Mouse (Mus musculus) liver, embryonic 12.5 days (tissue): Measurements from ENCODE around the gene Olfr223. TPM values are rescaled to one million over a fixed set of nuclear protein-coding genes. Genes with fewer than 3 reads are reported as not detected.
"Not testable (repeated sequence)": the region's sequence is repeated elsewhere in the genome, so short reads cannot be mapped to it uniquely, and the experiment has no call there.

Experiments used
- ATAC-seq: fragments of 200-750 bp; cut with Nextera tagmentation; 2 replicates; pipeline ENCODE4 v1.8.0; 2017; ENCODE audit warnings: moderate number of reproducible peaks, mild to moderate bottlenecking, moderate library complexity
- H3K27ac ChIP-seq: fragments of 300-500 bp; sonication (generic); 2 replicates; pipeline ENCODE4 v1.5.1; 2016; ENCODE audit warnings: mild to moderate bottlenecking
- H3K27me3 ChIP-seq: fragments of 300-500 bp; sonication (generic); replicated peaks from 2 replicates; pipeline ENCODE4 v1.6.1; 2016; ENCODE audit warnings: mild to moderate bottlenecking, moderate library complexity
- H3K36me3 ChIP-seq: fragments of 300-500 bp; sonication (generic); 2 replicates; pipeline ENCODE4 v1.6.1; 2016; ENCODE audit warnings: mild to moderate bottlenecking, moderate library complexity
- H3K4me1 ChIP-seq: fragments of 300-500 bp; sonication (generic); 2 replicates; pipeline ENCODE4 v1.6.1; 2016
- H3K4me2 ChIP-seq: fragments of 300-500 bp; sonication (generic); 2 replicates; pipeline ENCODE4 v1.6.1; 2016; ENCODE audit warnings: mild to moderate bottlenecking, moderate library complexity
- H3K4me3 ChIP-seq: fragments of 300-500 bp; sonication (generic); 2 replicates; pipeline ENCODE4 v1.5.1; 2016; ENCODE audit warnings: mild to moderate bottlenecking, moderate library complexity
- H3K9ac ChIP-seq: fragments of 300-500 bp; sonication (generic); 2 replicates; pipeline ENCODE4 v1.6.1; 2016; ENCODE audit warnings: mild to moderate bottlenecking, moderate library complexity
- H3K9me3 ChIP-seq: fragments of 300-500 bp; sonication (generic); replicated peaks from 2 replicates; pipeline ENCODE4 v1.6.1; 2016; ENCODE audit warnings: mild to moderate bottlenecking, moderate library complexity
- WGBS: fragments of 180-500 bp; shearing (Covaris S2); methylation state at CpG from one replicate; pipeline ENCODE4 v1.1.7; 2016; ENCODE audit not compliant: insufficient replicate concordance; 5-methylcytosine and 5-hydroxymethylcytosine counted together
- polyA plus RNA-seq: library from polyadenylated mRNA; unstranded; fragments of >200 nt; fragmentation: Nextera tagmentation; extraction: Ambion mirVana; gene quantifications from 2 replicates; pipeline ENCODE4 v1.2.1, GENCODE M21; 2016

Olfr223 gene
- polyA plus RNA-seq, 1 experiment from 2014 or later: not detected

- no peaks in the 10 kb centered on the region for H3K9me3 ChIP-seq
- H3K4me1 ChIP-seq: no peaks in the 10 kb centered on the region
- ATAC-seq: no peak
- WGBS: 23% methylated on average over 6 of the region's 6 CpGs
- H3K27ac ChIP-seq: no peak overlapping the region
- H3K4me2 ChIP-seq: no peak overlapping the region
- H3K4me3 ChIP-seq: no peak overlapping the region
- no peaks in the 10 kb centered on the region for H3K27me3 ChIP-seq
- H3K9ac ChIP-seq: no peak overlapping the region
- H3K36me3 ChIP-seq: no peaks in the 10 kb centered on the region
These were observed 8.6 kb downstream of the Olfr223 start for GRCm38 (mm10) chr11:59584539-59584938.

DNA sequence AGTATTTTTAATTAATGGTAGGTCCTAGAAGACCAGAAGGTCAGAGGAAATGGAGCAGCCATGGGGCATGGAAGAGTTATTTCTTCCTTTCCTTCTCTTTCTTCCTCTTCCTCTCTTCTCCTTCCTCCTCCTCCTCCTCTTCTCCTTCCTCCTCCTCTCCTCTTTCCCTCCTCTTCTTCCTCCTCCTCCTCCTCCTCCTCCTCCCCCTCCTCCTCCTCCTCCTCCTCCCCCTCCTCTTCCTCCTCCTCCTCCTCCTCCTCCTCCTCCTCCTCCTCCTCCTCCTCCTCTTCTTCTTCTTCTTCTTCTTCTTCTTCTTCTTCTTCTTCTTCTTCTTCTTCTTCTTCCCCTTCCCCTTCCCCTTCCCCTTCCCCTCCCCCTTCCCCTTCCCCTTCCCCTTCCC is 17.0 kb downstream of the Olfr223 start, which contains the start of gene Olfr222:
TSS of gene Olfr222 (minus strand) at position 101 of the 400 bp plus-strand sequence.
- not testable (repeated sequence) for H3K36me3 ChIP-seq, H3K9ac ChIP-seq, H3K4me2 ChIP-seq, H3K4me3 ChIP-seq, ATAC-seq, H3K27ac ChIP-seq, H3K9me3 ChIP-seq, H3K4me1 ChIP-seq
- H3K27me3 ChIP-seq: peaks cover 37% of the 10 kb centered on the region

GRCm38 (mm10) chr11:59575726-59576125 is 17.4 kb downstream of the Olfr223 start:
- ATAC-seq: no peak
- H3K9ac ChIP-seq: no peak overlapping the region
- H3K4me3 ChIP-seq: no peak overlapping the region

GRCm38 (mm10) chr11:59569306-59569705 is 23.8 kb downstream of the Olfr223 start:
- 33% methylated on average over 3 of the region's 3 CpGs for WGBS
- no peaks in the 10 kb centered on the region for H3K36me3 ChIP-seq
- no peak overlapping the region for H3K4me3 ChIP-seq
- no peak overlapping the region for H3K9ac ChIP-seq
- no peaks in the 10 kb centered on the region for H3K4me1 ChIP-seq
- H3K27ac ChIP-seq: no peak overlapping the region
- peaks cover 45% of the 10 kb centered on the region for H3K27me3 ChIP-seq
- no peaks in the 10 kb centered on the region for H3K9me3 ChIP-seq
- H3K4me2 ChIP-seq: no peak overlapping the region
- no peak for ATAC-seq

More at GRCm38 (mm10) chr11:59575726-59576125, 17.4 kb downstream of the Olfr223 start:
- Histone ChIP-seq H3K27ac (no peak overlapping the region), H3K4me2 (no peak overlapping the region), H3K9me3 (no peaks in the 10 kb centered on the region), H3K27me3 (peaks cover 41% of the 10 kb centered on the region), H3K4me1 (no peaks in the 10 kb centered on the region), H3K36me3 (no peaks in the 10 kb centered on the region)
- 43% methylated on average over 9 of the region's 9 CpGs for WGBS

DNA sequence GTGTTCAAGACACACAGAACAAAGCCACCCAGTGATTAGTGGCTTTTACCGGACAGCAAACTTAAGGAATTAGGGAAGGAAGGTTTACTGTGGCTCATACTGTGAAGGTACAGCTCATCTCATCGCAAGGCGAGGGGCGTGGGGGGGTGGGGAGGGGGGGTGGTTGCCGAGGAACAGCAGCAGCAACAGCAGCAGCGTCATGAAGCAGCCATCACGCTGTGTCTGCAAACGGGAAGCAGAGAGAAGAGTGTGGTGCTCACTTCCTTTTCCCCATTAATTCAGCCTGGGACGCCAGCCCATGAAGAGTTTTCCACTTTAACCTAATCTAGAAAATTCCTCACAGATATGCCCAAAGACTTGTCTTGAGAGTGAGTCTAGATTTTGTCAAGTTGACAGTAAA is 30.3 kb downstream of the Olfr223 start:
- WGBS: 56% methylated on average over 9 of the region's 9 CpGs
- Histone ChIP-seq H3K9me3 (no peaks in the 10 kb centered on the region), H3K27me3 (peaks cover 12% of the 10 kb centered on the region; the same call in 1 of the 2 replicates), H3K4me2 (no peak overlapping the region), H3K4me1 (no peaks in the 10 kb centered on the region), H3K27ac (no peak overlapping the region), H3K9ac (no peak overlapping the region), H3K4me3 (no peak overlapping the region), H3K36me3 (no peaks in the 10 kb centered on the region)
- ATAC-seq: no peak

GRCm38 (mm10) chr11:59562336-59562735 is 30.8 kb downstream of the Olfr223 start:
- H3K9me3 ChIP-seq: no peaks in the 10 kb centered on the region
- H3K9ac ChIP-seq: no peak overlapping the region
- H3K4me2 ChIP-seq: no peak overlapping the region
- H3K4me3 ChIP-seq: no peak overlapping the region
- H3K27me3 ChIP-seq: peaks cover 8% of the 10 kb centered on the region; the same call in 1 of the 2 replicates
- no peak overlapping the region for H3K27ac ChIP-seq
- H3K36me3 ChIP-seq: no peaks in the 10 kb centered on the region
- ATAC-seq: no peak
- WGBS: 72% methylated on average over 4 of the region's 4 CpGs
- H3K4me1 ChIP-seq: no peaks in the 10 kb centered on the region

GRCm38 (mm10) chr11:59560906-59561305 is 32.2 kb downstream of the Olfr223 start:
- H3K27ac ChIP-seq: no peak overlapping the region
- H3K27me3 ChIP-seq: peaks cover 4% of the 10 kb centered on the region; the same call in 1 of the 2 replicates
- H3K9ac ChIP-seq: no peak overlapping the region
- no peaks in the 10 kb centered on the region for H3K4me1 ChIP-seq
- WGBS: 47% methylated on average over 3 of the region's 3 CpGs
- H3K4me2 ChIP-seq: no peak overlapping the region
- H3K9me3 ChIP-seq: no peaks in the 10 kb centered on the region
- ATAC-seq: no peak
- H3K4me3 ChIP-seq: no peak overlapping the region
- no peaks in the 10 kb centered on the region for H3K36me3 ChIP-seq

DNA sequence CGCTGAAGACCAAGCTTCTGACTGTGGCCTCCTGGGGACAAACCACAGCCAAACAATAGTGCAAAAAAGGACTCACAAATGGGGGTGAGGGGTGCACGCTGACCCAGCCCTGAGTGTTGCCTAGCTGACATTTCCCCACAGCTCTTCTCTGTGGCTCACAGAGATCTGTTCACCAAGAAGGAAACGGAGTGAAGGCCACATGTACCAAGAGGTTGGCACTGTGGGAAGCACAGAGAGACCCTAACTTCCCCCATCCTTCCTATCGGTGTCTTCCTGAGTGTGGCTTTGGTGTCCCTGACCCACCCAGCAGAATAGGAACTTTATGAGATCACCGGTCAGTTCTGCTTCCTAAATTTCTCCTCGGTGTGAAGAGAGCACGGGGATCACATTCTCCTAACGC is 38.6 kb downstream of the Olfr223 start:
- no peaks in the 10 kb centered on the region for H3K4me1 ChIP-seq
- 17% methylated on average over 8 of the region's 8 CpGs for WGBS
- no peak overlapping the region for H3K9ac ChIP-seq
- H3K27me3 ChIP-seq: no peaks in the 10 kb centered on the region
- H3K36me3 ChIP-seq: no peaks in the 10 kb centered on the region
- no peak overlapping the region for H3K27ac ChIP-seq
- no peak for ATAC-seq
- no peaks in the 10 kb centered on the region for H3K9me3 ChIP-seq
- H3K4me2 ChIP-seq: no peak overlapping the region
- H3K4me3 ChIP-seq: no peak overlapping the region

GRCm38 (mm10) chr11:59554127-59554526 is 39.0 kb downstream of the Olfr223 start:
- H3K4me2 ChIP-seq: no peak overlapping the region
- no peak overlapping the region for H3K9ac ChIP-seq
- WGBS: 85% methylated on average over 11 of the region's 11 CpGs
- no peak overlapping the region for H3K4me3 ChIP-seq
- no peaks in the 10 kb centered on the region for H3K9me3 ChIP-seq
- no peaks in the 10 kb centered on the region for H3K27me3 ChIP-seq
- H3K36me3 ChIP-seq: no peaks in the 10 kb centered on the region
- ATAC-seq: no peak
- no peak overlapping the region for H3K27ac ChIP-seq
- no peaks in the 10 kb centered on the region for H3K4me1 ChIP-seq

GRCm38 (mm10) chr11:59544005-59544404 is 49.1 kb downstream of the Olfr223 start:
- H3K27me3 ChIP-seq: peaks cover 6% of the 10 kb centered on the region; the same call in 1 of the 2 replicates
- H3K36me3 ChIP-seq: no peaks in the 10 kb centered on the region
- H3K4me1 ChIP-seq: peaks cover 4% of the 10 kb centered on the region; the same call in 1 of the 2 replicates
- no peaks in the 10 kb centered on the region for H3K9me3 ChIP-seq
- no peak overlapping the region for H3K4me3 ChIP-seq
- H3K4me2 ChIP-seq: no peak overlapping the region
- no peak for ATAC-seq
- no peak overlapping the region for H3K9ac ChIP-seq
- WGBS: 65% methylated on average over 9 of the region's 9 CpGs
- no peak overlapping the region for H3K27ac ChIP-seq

- H3K9ac ChIP-seq: no peak overlapping the region
- no peaks in the 10 kb centered on the region for H3K36me3 ChIP-seq
- H3K4me3 ChIP-seq: no peak overlapping the region
- peaks cover 3% of the 10 kb centered on the region; the same call in 1 of the 2 replicates for H3K27me3 ChIP-seq
- no peak overlapping the region for H3K4me2 ChIP-seq
- no peak overlapping the region for H3K27ac ChIP-seq
- no peak for ATAC-seq
- no peaks in the 10 kb centered on the region for H3K9me3 ChIP-seq
- peaks cover 4% of the 10 kb centered on the region; the same call in 1 of the 2 replicates for H3K4me1 ChIP-seq
- whole genome bisulfite sequencing: 57% methylated on average over 3 of the region's 3 CpGs
These were observed 49.7 kb downstream of the Olfr223 start for GRCm38 (mm10) chr11:59543376-59543775.

DNA sequence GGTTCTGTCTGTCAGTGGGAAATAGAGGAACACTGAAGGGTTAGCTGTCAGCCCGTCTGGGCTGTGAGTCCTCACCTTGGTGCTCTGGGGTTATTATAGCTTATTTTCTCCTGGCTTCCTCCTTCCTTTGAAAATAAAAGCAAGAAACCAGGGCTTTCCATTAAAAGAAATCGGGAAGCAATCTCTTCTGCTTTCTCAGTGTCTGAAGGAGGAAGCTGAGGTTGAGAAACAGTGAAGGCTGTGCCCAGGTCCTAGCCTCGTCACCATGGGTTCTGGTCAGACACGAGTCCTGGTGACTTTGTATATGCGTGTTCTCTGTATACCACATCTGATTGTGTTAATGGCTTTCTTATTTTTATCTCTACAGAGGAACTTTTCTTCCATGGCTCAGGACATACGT is 50.6 kb downstream of the Olfr223 start:
- H3K9me3 ChIP-seq: no peaks in the 10 kb centered on the region
- H3K36me3 ChIP-seq: no peaks in the 10 kb centered on the region
- H3K4me1 ChIP-seq: peaks cover 4% of the 10 kb centered on the region; the same call in 1 of the 2 replicates
- no peak overlapping the region for H3K4me3 ChIP-seq
- no peak overlapping the region for H3K4me2 ChIP-seq
- no peak overlapping the region for H3K27ac ChIP-seq
- no peak for ATAC-seq
- no peaks in the 10 kb centered on the region; the same call in 1 of the 2 replicates for H3K27me3 ChIP-seq
- 29% methylated on average over 6 of the region's 6 CpGs for WGBS
- H3K9ac ChIP-seq: no peak overlapping the region

GRCm38 (mm10) chr11:59541324-59541723 is 51.8 kb downstream of the Olfr223 start, which contains the start of gene Nlrp3:
Nlrp3 (plus strand) TSS chr11:59541568.
- Histone ChIP-seq H3K9ac (no peak within 1 kb of the TSS), H3K4me2 (no peak within 1 kb of the TSS), H3K9me3 (no peaks in the 10 kb centered on the region), H3K4me3 (no peak within 1 kb of the TSS), H3K27me3 (no peaks in the 10 kb centered on the region; the same call in 1 of the 2 replicates), H3K27ac (no peak within 1 kb of the TSS), H3K4me1 (peaks cover 4% of the 10 kb centered on the region; the same call in 1 of the 2 replicates), H3K36me3 (no peaks in the 10 kb centered on the region)
- WGBS: 21% methylated on average over 3 of the region's 3 CpGs
- ATAC-seq: no peak
